Mouse (Mus musculus) ES-E14 (cell line): ENCODE measurements around the gene Cdh24. TPM values are rescaled to one million over a fixed set of nuclear protein-coding genes. Genes with fewer than 3 reads are reported as not detected.

Experiments used
- DNase-seq: peaks from one replicate; pipeline ENCODE4 v3.0.0-alpha.2; 2013; ENCODE audit warnings: low read depth, low spot score
- H3K27ac ChIP-seq: 2 replicates; pipeline ENCODE4 v1.5.1; 2012; ENCODE audit warnings: low read depth, mild to moderate bottlenecking, low read length, moderate library complexity, mixed read lengths; ENCODE audit not compliant: poor library complexity, insufficient read depth, severe bottlenecking
- H3K36me3 ChIP-seq: 2 replicates; pipeline ENCODE4 v1.6.1; 2012; ENCODE audit warnings: mild to moderate bottlenecking, low read length, moderate library complexity, mixed read lengths; ENCODE audit not compliant: control insufficient read depth, poor library complexity, insufficient read depth, severe bottlenecking
- H3K4me1 ChIP-seq, 2 experiments: fragments of 150-350 bp in 1 of 2; sonication (generic) in 1 of 2; 2 replicates each; pipeline ENCODE4 v1.6.1; 2012; ENCODE audit warnings: low read length in 2 of 2, mild to moderate bottlenecking in 1 of 2, mixed read lengths in 1 of 2; ENCODE audit not compliant: control insufficient read depth in 2 of 2, insufficient read depth in 2 of 2, poor library complexity in 1 of 2
- H3K4me3 ChIP-seq, 2 experiments: fragments of 150-350 bp in 1 of 2; sonication (generic) in 1 of 2; 2 replicates each; pipeline ENCODE4 v1.5.1; 2012; ENCODE audit warnings: low read length in 2 of 2, low read depth in 1 of 2, mild to moderate bottlenecking in 1 of 2, mixed read lengths in 1 of 2; ENCODE audit not compliant: insufficient read depth in 1 of 2, poor library complexity in 1 of 2, severe bottlenecking in 1 of 2
- H3K9ac ChIP-seq: 2 replicates; pipeline ENCODE4 v1.6.1; 2012; ENCODE audit warnings: low read depth, mild to moderate bottlenecking, low read length, mixed read lengths; ENCODE audit not compliant: poor library complexity, insufficient read depth, severe bottlenecking
- H3K9me3 ChIP-seq: fragments of 150-350 bp; sonication (generic); 2 replicates; pipeline ENCODE4 v1.6.1; 2012; ENCODE audit warnings: low read depth, mild to moderate bottlenecking, low read length; ENCODE audit not compliant: control insufficient read depth, insufficient read depth
- CHD2 ChIP-seq: IDR thresholded peaks from 2 replicates; pipeline ENCODE4 v1.6.1; 2014; ENCODE audit warnings: mild to moderate bottlenecking, low read depth, low read length, inconsistent platforms
- HCFC1 ChIP-seq: IDR thresholded peaks from 2 replicates; pipeline ENCODE4 v1.6.1; 2012; ENCODE audit warnings: low read length, inconsistent platforms, borderline replicate concordance; ENCODE audit not compliant: insufficient read depth
- MAFK ChIP-seq: IDR thresholded peaks from 2 replicates; pipeline ENCODE4 v1.6.1; 2014; ENCODE audit warnings: mild to moderate bottlenecking, low read depth, low read length, inconsistent platforms; ENCODE audit not compliant: insufficient read depth
- ZC3H11A ChIP-seq: IDR thresholded peaks from 2 replicates; pipeline ENCODE4 v1.6.1; 2012; ENCODE audit warnings: low read depth, mild to moderate bottlenecking, inconsistent platforms, low read length, borderline replicate concordance
- ZNF384 ChIP-seq: IDR thresholded peaks from 2 replicates; pipeline ENCODE4 v1.6.1; 2012; ENCODE audit warnings: low read depth, low read length, inconsistent platforms
- in situ Hi-C, 2 experiments: fragments of 600-800 bp; cut with MboI; formaldehyde crosslinking; loops; one replicate each; pipeline ENCODE4 v1.15.1; 2025; ENCODE audit warnings: low sequenced_read_pairs in 2 of 2, inconsistent platforms in 1 of 2; ENCODE audit not compliant: unreplicated experiment in 2 of 2
- total RNA-seq: library from RNA; depleted of rRNA; stranded (reverse); fragments of 300-350 nt; gene quantifications from 2 replicates; pipeline ENCODE4 v1.2.3, GENCODE M21; 2012; rRNA removed

Gene Cdh24
- total RNA-seq, 1 experiment: 3.2 TPM

DNA sequence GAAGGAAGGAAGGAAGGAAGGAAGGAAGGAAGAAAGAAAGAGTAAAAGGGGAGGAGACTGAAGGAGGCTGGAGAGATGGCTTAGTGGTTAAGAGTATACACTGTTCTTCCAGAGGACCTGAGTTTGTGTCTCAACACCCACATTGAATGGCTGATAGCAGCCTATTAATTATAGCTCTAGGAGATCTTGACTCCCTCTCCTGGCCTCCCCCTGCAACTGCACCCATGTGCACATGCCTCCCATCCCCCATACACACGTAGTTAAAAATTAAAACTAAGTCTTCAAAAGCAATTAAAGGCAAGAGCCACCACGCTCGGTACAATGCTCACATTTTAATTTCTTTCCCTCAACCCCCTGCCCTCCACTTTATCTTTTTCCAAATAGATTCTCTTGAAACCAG lies 47.1 kb downstream of the Cdh24 start:
- no peak for DNase-seq

DNA sequence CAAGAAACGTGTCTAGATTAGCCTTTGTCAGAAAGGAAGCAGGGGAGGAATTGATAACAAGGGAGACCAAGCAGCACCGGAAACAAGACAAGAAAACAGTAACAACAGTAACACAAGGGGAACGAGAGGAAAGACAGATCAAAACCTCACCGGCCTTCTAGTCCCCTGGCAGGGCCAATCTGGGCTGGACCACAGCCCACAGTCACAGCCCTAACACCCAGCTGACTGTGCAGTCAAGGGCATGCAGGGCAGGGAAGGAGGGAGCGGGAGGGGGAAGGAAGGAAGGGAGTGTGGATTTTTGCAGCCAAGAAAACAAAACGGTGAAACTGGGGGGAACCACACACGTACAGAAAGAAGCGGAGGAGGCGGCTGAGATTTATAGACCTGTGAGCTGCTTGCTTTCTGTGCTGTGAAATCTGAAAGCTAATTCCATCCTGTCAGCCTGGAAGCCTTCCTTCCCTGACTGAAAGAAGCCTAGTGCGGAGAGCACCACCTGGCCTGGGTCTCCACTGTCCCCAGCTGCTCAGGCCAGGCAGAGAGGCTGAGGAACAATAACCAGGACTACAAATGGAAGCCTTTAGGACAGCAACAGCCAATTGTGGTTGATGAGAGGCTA lies 48.7 kb downstream of the Cdh24 start:
- H3K9me3 ChIP-seq: no peaks in the 10 kb centered on the region
- H3K27ac ChIP-seq: no peak overlapping the region
- H3K4me1 ChIP-seq: peaks cover 0 to 15% of the 10 kb centered on the region in 2 experiments; a peak in 2 of 4 replicates
- TF ChIP-seq CHD2 (no peak), MAFK (no peak), ZNF384 (no peak), ZC3H11A (no peak), HCFC1 (no peak)
- DNase-seq: no peak
- no peaks in the 10 kb centered on the region for H3K36me3 ChIP-seq
- in situ Hi-C loops: no loop called here
- H3K4me3 ChIP-seq: no peak overlapping the region
- H3K9ac ChIP-seq: no peak overlapping the region

More for the DNA sequence above, 47.1 kb downstream of the Cdh24 start:
- H3K36me3 ChIP-seq: no peaks in the 10 kb centered on the region
- no peak overlapping the region for H3K4me3 ChIP-seq
- peaks cover 0 to 13% of the 10 kb centered on the region in 2 experiments; a peak in 2 of 4 replicates for H3K4me1 ChIP-seq
- in situ Hi-C loops: no loop called here
- H3K27ac ChIP-seq: no peak overlapping the region
- no peaks in the 10 kb centered on the region for H3K9me3 ChIP-seq
- TF ChIP-seq CHD2 (0 out of 2 replicates have a peak, but pooled peaks have one; percentile 49), HCFC1 (no peak)
- no peak overlapping the region for H3K9ac ChIP-seq

DNA sequence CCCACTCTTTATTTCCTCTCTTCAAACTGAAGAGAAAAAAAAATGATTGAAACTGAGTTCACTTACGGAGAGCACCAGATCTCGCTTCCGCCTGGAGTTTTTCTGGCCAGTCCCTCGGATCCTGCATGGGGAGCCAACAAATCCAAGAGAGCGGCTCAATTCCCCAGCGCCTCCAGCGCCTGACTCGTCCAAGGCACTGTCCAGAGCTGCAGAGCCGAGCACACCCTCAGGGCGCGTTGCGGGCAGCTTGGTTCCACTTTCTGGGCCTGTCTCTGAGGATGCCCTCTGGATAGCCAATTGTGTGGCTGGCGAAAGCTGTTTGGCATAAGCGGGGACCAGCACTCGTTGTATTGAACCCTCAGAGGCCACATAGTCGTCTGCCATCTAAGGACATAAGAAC lies 50.1 kb downstream of the Cdh24 start:
- in situ Hi-C loops: no loop called here
- H3K4me1 ChIP-seq: peaks cover 0 to 15% of the 10 kb centered on the region in 2 experiments; a peak in 2 of 4 replicates
- no peaks in the 10 kb centered on the region for H3K36me3 ChIP-seq
- H3K27ac ChIP-seq: no peak overlapping the region
- H3K4me3 ChIP-seq: peak overlapping the region; percentile 6 to 19; a peak in 2 of 4 replicates
- H3K9ac ChIP-seq: no peak overlapping the region
- TF ChIP-seq CHD2: no peak
- no peak for TF ChIP-seq HCFC1
- TF ChIP-seq ZC3H11A: no peak
- TF ChIP-seq ZNF384: no peak
- no peak for TF ChIP-seq MAFK
- no peak for DNase-seq
- H3K9me3 ChIP-seq: no peaks in the 10 kb centered on the region

DNA sequence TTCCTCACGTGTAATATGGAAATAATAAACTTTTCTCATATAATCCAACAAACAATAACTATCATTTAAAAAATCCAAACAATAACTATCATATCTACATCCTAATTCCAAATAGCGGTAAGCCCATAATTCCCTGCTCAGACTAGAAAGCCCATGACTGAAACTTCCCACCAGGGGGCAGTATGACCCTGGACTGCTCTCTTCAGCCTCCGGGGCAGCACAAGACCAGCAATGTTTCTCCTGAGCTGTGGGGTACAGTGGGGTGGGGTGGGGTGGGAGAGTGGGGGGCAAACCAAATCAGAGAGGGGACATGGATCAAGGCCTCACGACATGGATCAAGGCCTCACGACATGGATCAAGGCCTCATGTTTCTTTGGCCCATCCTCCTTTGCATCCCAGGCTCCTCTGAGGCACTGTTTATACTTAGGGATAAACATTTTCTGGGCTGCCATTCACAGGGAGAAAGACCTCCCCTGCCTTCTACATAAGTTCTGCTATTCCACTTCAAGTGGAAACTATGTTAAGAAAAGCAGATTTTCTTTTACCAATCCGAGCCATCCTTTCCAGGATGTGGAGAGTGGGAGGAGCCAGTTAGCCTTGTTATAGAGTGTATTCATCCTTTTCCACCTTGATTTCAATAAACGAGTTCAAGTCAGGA lies 57.4 kb downstream of the Cdh24 start:
- no peak overlapping the region for H3K4me3 ChIP-seq
- in situ Hi-C loops: no loop called here
- TF ChIP-seq ZC3H11A (no peak), CHD2 (no peak), MAFK (no peak), ZNF384 (no peak), HCFC1 (no peak)
- no peak overlapping the region for H3K9ac ChIP-seq
- DNase-seq: peak; percentile 69
- no peak overlapping the region for H3K27ac ChIP-seq
- H3K4me1 ChIP-seq: peaks cover 0 to 13% of the 10 kb centered on the region in 2 experiments; a peak in 2 of 4 replicates
- H3K36me3 ChIP-seq: no peaks in the 10 kb centered on the region; the same call in 1 of the 2 replicates
- H3K9me3 ChIP-seq: no peaks in the 10 kb centered on the region

DNA sequence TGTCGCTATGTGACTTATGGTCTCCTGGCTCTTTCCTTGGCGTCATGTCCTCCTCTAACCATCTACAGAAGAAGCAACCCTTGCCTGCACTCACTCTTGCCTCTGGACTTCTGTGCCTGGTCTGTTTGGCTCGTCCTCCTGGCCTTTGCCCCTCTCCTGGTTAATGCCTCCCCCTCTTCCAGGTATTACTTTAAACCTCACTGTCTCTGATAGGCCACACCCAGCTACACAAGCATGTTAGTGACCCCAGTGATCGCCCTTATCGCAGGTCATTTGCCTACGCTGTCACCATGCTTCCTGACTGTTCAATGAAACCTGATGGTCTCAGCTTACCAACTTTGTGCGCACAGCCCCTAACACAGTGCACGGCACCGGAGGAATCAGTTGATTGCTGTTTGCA lies 58.6 kb downstream of the Cdh24 start:
- H3K36me3 ChIP-seq: no peaks in the 10 kb centered on the region; the same call in 1 of the 2 replicates
- in situ Hi-C loops: no loop called here
- TF ChIP-seq ZNF384: no peak

More for the DNA sequence above, 58.6 kb downstream of the Cdh24 start:
- Histone ChIP-seq H3K4me1 (peaks cover 0 to 13% of the 10 kb centered on the region in 2 experiments; a peak in 2 of 4 replicates), H3K9ac (no peak overlapping the region), H3K9me3 (no peaks in the 10 kb centered on the region), H3K4me3 (no peak overlapping the region), H3K27ac (no peak overlapping the region)
- no peak for DNase-seq

Other genes starting within 250 kb of the Cdh24 start
- 93.1 and 310 TPM in 2 replicates for gene Slc7a7, start 223.6 kb downstream of the Cdh24 start, total RNA-seq
- gene Mrpl52, start 214.5 kb downstream of the Cdh24 start, total RNA-seq: 137 and 272 TPM in 2 replicates
- gene Mmp14, start 209.8 kb downstream of the Cdh24 start, total RNA-seq: 29.8 and 67.3 TPM in 2 replicates
- gene Lrp10, start 177.2 kb downstream of the Cdh24 start, total RNA-seq: 20.8 and 48.1 TPM in 2 replicates
- 0.85 and 1.4 TPM in 2 replicates for gene Rem2, start 165.3 kb downstream of the Cdh24 start, total RNA-seq
- gene Prmt5, start 123.8 kb downstream of the Cdh24 start, total RNA-seq: 71.4 and 96.2 TPM in 2 replicates
- 24.5 and 40.3 TPM in 2 replicates for gene Haus4, start 86.7 kb downstream of the Cdh24 start, total RNA-seq
- 65.1 and 94.1 TPM in 2 replicates for gene Ajuba, start 63.8 kb downstream of the Cdh24 start, total RNA-seq
- 4.8 and 6.4 TPM in 2 replicates for gene 4931414P19Rik, start 35.4 kb downstream of the Cdh24 start, total RNA-seq
- gene Psmb5, start 23.3 kb downstream of the Cdh24 start, total RNA-seq: 202 and 317 TPM in 2 replicates
- gene Psmb11, start 19.9 kb downstream of the Cdh24 start, total RNA-seq: 0.11 TPM in 1 of 2 replicates, not detected in the other
- gene Gm17606, start 412 bp downstream of the Cdh24 start, total RNA-seq: not detected in 2 replicates
- gene 1700123O20Rik, start 44.9 kb upstream of the Cdh24 start, total RNA-seq: 26.7 and 34.3 TPM in 2 replicates
- 121 and 196 TPM in 2 replicates for gene Acin1, start 45.6 kb upstream of the Cdh24 start, total RNA-seq
- 0.09 and 0.26 TPM in 2 replicates for gene Gm29776, start 57.5 kb upstream of the Cdh24 start, total RNA-seq
- gene Cebpe, start 70.8 kb upstream of the Cdh24 start, total RNA-seq: 0.26 TPM in 1 of 2 replicates, not detected in the other
- gene Slc7a8, start 140.6 kb upstream of the Cdh24 start, total RNA-seq: 0.36 and 0.48 TPM in 2 replicates
- gene Rnf212b, start 172.8 kb upstream of the Cdh24 start, total RNA-seq: 1.5 and 1.9 TPM in 2 replicates
- gene Homez, start 229.6 kb upstream of the Cdh24 start, total RNA-seq: 2.5 and 3.9 TPM in 2 replicates
- 0.62 and 0.74 TPM in 2 replicates for gene Ppp1r3e, start 236.2 kb upstream of the Cdh24 start, total RNA-seq
- 7.7 and 9.4 TPM in 2 replicates for gene Bcl2l2, start 242.0 kb upstream of the Cdh24 start, total RNA-seq
- 0.71 and 0.79 TPM in 2 replicates for gene Gm20521, start 242.1 kb upstream of the Cdh24 start, total RNA-seq